Mouse (Mus musculus): ENCODE data around the gene Sdhaf4. TPM values are rescaled to one million over a fixed set of nuclear protein-coding genes. Genes with fewer than 3 reads are reported as not detected.

The Sdhaf4 gene
- polyA plus RNA-seq (2014; fragmentation: Illumina TruSeq; extraction: RNeasy Lipid Tissue Mini Kit (QIAGEN cat#74804); ENCODE audit: low read depth, low replicate concordance): 36.5 TPM

DNA sequence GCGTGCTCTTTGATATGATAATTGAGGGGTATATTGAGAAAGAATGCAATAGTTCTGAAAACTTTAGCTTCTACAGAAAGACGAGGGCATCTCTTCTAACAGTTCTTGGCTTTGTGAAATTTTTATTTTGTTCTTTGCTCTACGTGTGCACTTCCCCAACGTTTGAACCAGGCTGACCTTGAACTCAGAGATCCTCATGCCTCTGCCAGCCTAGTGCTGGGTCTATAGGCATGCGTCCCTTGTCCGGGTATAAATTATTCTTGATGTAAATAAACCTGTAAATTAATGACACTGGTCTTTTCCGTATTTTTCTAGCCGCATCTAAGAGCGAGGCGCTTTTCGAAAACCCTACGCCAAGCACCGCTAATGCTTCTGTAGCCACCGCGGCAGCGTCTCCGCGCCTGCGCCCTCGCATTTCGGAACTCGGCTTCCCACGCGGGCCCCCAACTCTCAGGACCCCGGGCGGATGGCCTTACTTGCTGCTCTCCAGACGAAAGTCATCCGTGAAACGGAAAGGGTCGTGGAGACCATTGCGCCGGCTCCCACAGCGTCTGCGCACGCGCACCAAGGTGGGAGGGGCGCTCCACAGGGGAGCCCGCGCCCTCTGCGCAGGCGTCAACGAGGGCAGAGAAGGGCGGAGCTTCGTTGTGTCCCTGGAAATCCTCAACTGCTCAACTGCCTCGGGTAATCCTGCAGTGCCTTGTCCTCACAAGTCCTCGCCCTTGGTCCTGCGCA, at the start of gene Sdhaf4:
Gene Sdhaf4, minus strand, starts transcription at position 587 of the 735 bp plus-strand sequence.

Other genes with a start within 250 kb of the Sdhaf4 start
- gene B3gat2, start 243.9 kb downstream of the Sdhaf4 start, polyA plus RNA-seq (2014; fragmentation: Illumina TruSeq; extraction: RNeasy Lipid Tissue Mini Kit (QIAGEN cat#74804); ENCODE audit: low read depth, low replicate concordance): not detected
- 480 TPM for gene Smap1, start 83.3 kb downstream of the Sdhaf4 start, polyA plus RNA-seq (2014; fragmentation: Illumina TruSeq; extraction: RNeasy Lipid Tissue Mini Kit (QIAGEN cat#74804); ENCODE audit: low read depth, low replicate concordance)
- 248 TPM for gene Fam135a, start 94.7 kb upstream of the Sdhaf4 start, polyA plus RNA-seq (2014; fragmentation: Illumina TruSeq; extraction: RNeasy Lipid Tissue Mini Kit (QIAGEN cat#74804); ENCODE audit: low read depth, low replicate concordance)
- gene Col9a1, start 172.0 kb upstream of the Sdhaf4 start, polyA plus RNA-seq (2014; fragmentation: Illumina TruSeq; extraction: RNeasy Lipid Tissue Mini Kit (QIAGEN cat#74804); ENCODE audit: low read depth, low replicate concordance): 2.0 TPM